Comparison of ENCODE assay signal across 22 mouse cellular contexts in genomic region chr2:72132222-72132621, GRCm38 (mm10).
DNase-seq lines count a peak whose midpoint lies in the region; ATAC-seq lines count a peak whose summit lies in the region.
"Had no signal": no experiment of that assay in that cellular context is flagged by ENCODE, and none has a peak within 500 bp of the region (broad histone marks: within the 10 kb centered on the region; RNA-seq: fewer than 3 reads in every experiment).

No protein-coding gene starts in this region.

- peaks cover 10% of the 10 kb centered on the region; the same call in 1 of the 2 replicates for H3K4me1 ChIP-seq in neural tube, embryonic 11.5 days (ENCODE audit: control insufficient read depth, insufficient read depth, low read length)

- WGBS in neural tube, embryonic 11.5 days = 82% methylated on average over 3 of the region's 3 CpGs

- H3K4me2 ChIP-seq in neural tube, embryonic 11.5 days (ENCODE audit: low read depth) = no peak overlapping the region

- H3K4me3 ChIP-seq in neural tube, embryonic 11.5 days (ENCODE audit: low read depth, low read length) = no peak overlapping the region

- no peak overlapping the region for H3K27ac ChIP-seq in neural tube, embryonic 11.5 days (ENCODE audit: low read depth, low read length)

- no peak for ATAC-seq in neural tube, embryonic 11.5 days (ENCODE audit: insufficient read depth, low FRiP score, low TSS enrichment)
- ATAC-seq: activated CD4-positive, CD25-positive, alpha-beta regulatory T cell, adult 4 months; CD4-positive, CD25-positive, alpha-beta regulatory T cell, adult 4 months; Patski had no signal

- H3K9ac ChIP-seq in neural tube, embryonic 11.5 days (ENCODE audit: low read length) = no peak overlapping the region

- no peaks in the 10 kb centered on the region for H3K36me3 ChIP-seq in neural tube, embryonic 11.5 days (ENCODE audit: control insufficient read depth, insufficient read depth, low read length)
- H3K36me3 ChIP-seq: G1E had no signal

- H3K27me3 ChIP-seq in neural tube, embryonic 11.5 days (ENCODE audit: control insufficient read depth, insufficient read depth, low read length) = no peaks in the 10 kb centered on the region
- H3K27me3 ChIP-seq: Patski had no signal

- DNase-seq in heart, adult 11 months = peak; percentile 92
- DNase-seq in heart, adult 9 months (ENCODE audit: low spot score in 2 of 2) = no peak
- DNase-seq in neural tube, embryonic 11.5 days (ENCODE audit: low spot score) = peak; percentile 6
- no peak for DNase-seq in neural tube, embryonic 10.5 days (ENCODE audit: extremely low spot score, low spot score)
- DNase-seq in adipocyte (ENCODE audit: low spot score) = peak; percentile 75
- DNase-seq in Muller cell, postnatal 12 days (ENCODE audit: inconsistent ontology term) = no peak
- DNase-seq: adrenal gland, adult 2 months; adrenal gland, adult 8-10 months; adrenal gland, postnatal 10 days; adrenal gland, postnatal 14 days; adrenal gland, postnatal 25 days; adrenal gland, postnatal 36 days; B cell, adult 2 months; cerebellum, adult 11 months; cerebellum, adult 11-12 months; cerebellum, adult 18-20 months; cerebellum, adult 2 months; cerebellum, adult 8-10 months had no signal

- H3K9me3 ChIP-seq in neural tube, embryonic 11.5 days (ENCODE audit: control insufficient read depth, low read length) = no peaks in the 10 kb centered on the region
- H3K9me3 ChIP-seq: G1E had no signal

Comparison
In these comparisons a context has a peak if more than half of its experiments do, and no peak if none do; other contexts are left out.
1. DNase-seq: peak in heart, adult 11 months (single experiment), neural tube, embryonic 11.5 days (single experiment) and adipocyte (single experiment); none in heart, adult 9 months (0 of 2), neural tube, embryonic 10.5 days (single experiment) and Muller cell, postnatal 12 days (single experiment).